Mouse (Mus musculus): Measurements from ENCODE around the gene Rac1.

Gene Rac1

DNA sequence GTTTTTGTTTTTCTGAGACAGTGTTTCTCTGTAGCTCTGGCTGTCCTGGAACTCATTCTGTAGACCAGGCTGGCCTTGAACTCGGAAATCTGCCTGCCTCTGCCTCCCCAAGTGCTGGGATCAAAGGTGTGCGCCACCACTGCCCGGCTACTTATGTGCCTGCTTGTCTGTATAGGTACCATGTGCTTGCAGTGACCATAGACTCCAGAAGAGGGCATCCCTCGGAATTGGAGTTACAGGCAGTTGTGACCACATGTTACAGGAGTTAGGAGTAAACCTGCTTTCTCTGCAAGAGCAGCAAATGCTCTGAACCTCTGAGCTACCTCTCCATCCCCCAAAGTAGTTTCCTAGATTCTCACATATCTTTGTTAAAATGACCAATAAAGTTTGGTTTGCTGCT lies 36.1 kb downstream of the Rac1 start:
- DNase-seq (ENCODE audit: low spot score): no peak

DNA sequence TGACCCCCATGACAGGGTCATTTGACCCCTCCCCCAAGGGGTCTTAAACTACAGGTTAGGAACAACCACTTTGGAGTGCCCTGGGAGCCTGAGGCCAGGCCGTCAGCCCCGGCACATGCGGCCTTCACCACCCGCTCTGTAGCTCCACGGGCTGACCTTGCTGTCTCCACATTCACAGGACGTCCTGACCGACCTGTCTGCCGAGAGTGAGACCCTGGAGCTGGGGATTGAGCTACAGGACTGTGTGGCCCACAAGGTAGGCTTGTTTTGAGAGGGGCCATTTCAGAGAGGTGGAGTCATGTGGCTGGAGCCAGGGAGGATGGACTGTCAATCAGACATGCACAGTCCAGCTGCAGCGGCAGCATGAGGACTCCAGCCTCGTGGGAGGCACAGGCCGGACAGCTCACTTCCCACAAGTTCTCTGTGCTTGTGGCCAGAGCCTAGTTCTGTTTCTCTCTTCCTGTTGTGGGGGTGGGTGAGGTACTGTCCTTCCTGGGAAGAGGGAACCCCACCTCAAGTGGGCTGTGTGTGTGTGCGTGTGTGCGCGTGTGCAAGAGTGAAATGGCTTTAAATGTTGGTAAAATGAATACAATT lies 38.0 kb downstream of the Rac1 start:
- DNase-seq (ENCODE audit: low spot score): no peak

DNA sequence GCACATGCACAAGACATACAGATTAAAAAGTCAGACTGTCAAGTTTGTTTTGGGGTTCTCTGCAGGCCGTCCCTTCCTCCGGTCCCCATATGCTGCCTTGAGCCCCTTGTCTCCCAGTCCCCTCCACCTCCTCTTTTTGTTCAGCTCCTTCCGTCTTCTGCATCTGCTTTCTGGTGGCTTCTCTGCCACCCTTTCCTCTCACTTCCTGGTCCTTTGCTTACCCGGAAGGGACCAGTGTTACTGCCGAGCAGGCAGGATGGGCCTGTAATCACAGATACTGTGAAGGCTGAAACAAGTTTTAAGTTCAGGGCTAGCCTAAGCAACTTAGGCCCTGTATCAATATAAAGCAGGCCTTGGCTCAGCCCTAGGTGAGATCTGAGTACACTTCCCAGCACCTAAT lies 39.8 kb downstream of the Rac1 start:
- DNase-seq (ENCODE audit: low spot score): no peak

DNA sequence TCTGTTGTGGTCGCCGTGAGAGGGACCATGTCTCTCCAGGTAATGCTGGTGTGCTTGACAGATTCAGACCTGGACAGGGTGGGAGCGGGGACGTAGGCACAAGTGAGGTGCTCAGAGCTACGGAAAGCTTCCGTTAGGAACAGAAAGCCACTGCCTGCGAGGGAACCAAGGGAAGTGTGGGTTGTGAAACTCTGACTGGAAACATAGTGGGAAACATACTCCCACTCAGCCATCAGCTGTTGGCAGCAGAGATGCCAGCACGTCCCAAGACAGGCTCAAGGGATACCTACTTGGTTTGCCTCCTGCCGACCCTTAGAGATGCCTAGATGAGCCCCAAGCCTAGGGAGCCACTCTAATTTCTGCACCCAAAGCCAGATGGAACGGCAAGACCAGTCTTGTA lies 40.6 kb downstream of the Rac1 start:
- DNase-seq (ENCODE audit: low spot score): no peak

DNA sequence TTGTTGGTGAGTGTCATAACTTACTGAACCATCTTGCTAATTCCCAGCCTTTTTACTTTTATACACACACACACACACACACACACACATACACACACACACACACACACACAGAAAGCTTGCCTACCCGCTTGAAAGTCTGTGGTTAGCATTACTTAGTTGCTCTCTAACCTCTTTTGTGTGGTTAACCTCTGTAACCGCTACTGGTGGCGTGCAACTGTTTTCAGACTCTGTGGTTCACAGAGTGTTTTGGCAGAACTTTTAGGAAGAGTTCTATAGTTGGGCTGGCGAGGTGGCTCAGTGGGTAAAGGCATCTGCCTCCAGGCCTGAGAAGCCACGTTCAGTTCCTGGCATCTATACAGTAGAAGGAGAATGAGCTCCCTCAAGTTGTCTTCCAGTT lies 42.9 kb downstream of the Rac1 start:
- DNase-seq (ENCODE audit: low spot score): no peak

DNA sequence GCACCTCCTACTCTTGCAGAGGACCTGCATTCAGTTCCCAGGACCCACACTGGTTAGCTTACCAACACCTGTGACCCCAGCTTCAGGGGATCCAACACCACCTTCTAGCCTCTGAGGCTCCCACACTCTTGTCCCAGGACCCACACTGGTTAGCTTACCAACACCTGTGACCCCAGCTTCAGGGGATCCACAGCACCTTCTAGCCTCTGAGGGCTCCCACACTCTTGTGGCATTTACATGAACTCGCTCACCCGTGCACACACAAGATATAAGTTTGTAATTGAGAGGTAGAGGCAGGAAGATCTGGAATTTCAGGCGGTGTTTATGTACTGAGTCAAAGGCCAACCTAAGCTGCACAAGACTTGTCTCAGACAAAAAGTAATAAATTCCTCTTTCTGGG lies 49.9 kb downstream of the Rac1 start:
- no peak for DNase-seq (ENCODE audit: low spot score)

DNA sequence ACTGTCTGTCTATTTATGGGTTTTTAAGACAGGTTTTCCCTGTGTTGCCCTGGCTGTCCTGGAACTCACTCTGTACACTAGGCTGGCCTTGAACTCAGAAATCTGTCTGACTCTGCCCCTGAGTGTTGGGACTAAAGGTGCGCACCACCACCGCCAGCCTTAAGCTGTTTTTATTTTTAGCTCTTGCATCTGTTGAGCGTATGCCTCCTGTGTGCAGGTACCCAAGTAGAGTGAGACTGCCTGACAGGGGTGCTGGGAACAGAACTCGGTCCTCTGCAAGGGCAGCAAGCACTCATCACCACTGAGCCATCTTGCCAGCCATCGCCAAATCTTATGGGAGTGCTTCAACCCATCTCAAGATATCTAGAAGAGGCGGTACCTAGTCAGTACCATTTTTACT lies 51.8 kb downstream of the Rac1 start:
- no peak for DNase-seq (ENCODE audit: low spot score)

DNA sequence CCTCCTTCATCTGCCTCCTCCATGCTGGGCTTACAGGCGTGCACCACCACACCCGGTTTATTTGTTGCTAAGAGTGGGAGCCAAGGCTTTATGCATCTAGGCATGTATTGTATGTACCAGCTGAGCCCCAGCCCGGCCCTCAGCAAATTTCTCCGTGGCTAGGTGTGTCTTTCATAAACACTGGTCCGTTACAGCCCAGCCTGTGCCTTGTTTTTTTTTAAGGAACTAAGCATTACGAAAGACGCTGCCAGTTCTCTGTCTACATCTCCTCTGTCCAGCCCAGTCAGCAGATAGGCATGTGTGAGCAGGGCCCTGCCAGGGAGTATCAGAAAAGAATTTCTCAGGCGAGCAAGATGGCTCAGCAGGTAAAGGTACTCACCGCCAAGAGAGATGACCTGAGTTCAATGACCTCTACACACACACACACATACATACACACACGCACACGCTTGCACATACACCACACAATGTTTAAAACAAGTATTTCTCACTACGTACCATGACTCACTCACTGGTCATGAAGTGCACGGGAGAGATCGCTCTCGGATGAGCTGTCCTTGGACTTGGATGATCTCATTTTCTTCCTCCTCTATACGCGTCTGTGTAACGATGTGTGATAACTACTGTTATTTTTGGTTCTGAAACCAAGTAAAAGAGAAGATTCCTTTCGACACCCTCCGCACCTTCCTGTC lies 52.5 kb downstream of the Rac1 start:
- DNase-seq (ENCODE audit: low spot score): peak; percentile 56

DNA sequence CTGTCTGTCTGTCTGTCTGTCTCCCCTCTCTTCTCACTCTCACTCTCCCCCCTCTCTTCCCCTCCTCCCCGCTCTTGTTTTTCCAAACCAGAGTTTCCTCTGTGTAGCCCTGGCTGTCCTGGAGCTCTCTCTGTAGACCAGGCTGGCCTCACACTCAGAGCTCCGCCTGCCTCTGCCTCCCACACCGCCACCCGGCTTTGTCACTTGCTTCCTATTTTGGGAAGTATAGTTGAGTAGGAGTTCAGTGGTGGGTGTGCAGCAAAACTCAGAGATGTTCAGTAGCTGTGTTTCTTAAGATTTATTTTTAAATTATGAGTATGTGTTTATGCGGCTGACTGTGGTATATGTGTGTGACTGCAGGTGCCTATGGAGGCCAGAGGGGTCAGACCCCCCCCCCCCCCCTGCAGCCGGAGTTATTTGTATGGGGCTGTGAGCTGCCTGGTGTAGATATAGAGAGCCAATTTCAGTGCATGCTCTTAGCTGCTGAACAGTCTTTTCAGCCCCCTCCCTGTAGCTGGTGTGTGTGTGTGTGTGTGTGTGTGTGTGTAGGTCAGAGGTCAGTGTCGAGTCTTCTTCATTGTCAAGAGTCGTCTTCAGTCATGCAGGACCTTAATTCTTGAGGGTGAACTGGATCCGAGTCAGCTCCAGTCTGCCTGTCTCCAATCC lies 55.8 kb downstream of the Rac1 start:
- DNase-seq (ENCODE audit: low spot score): no peak

DNA sequence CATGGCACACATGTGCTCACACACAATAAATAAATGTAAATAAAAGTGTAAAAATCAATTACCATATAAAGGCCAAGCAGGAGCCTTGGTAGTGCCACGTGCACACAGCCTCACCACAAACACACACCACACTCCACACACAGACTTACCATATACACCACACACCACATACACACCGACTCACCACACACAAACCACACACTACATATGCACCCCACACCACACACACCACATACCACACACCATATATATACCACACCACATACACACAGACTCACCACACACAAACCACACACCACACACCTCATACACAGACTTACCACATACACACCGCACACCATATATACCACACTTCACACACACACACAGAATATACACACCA lies 56.7 kb downstream of the Rac1 start:
- DNase-seq (ENCODE audit: low spot score): no peak

DNA sequence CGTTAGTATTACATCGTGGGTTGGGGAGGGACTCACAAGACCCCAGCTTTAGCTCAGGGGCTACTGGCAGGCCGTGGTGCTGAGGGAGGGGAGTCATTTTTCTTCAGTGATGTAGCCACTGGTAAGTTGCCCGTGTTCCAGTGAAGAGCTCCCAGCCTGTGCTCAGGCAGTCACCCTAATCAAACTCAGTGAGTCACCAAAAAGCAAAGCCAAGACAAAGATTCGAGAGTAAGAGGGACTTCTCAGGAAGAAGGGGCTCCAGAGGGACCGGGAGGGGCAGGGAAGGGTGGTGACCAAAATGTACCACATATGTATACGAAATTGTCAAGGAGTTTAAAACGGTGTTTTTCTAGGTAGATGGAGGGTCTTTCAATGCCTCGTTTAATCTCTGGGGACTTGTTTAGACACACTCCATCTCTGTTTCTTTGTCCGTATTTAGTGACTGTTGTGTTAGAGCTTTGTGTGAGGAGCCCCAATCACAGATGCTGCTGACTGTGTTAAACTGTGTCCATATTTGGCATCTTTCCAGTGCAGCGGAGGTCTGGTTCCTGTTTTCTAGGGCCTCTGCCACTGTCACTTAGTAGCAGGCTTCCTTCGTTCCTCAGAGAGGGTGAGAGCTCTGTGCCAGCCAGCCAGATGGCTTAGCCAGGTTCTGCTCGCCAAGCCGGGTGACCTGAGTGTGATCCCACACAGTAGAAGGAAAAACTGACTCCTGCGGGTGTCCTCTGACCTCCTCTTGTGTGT lies 57.2 kb downstream of the Rac1 start:
- DNase-seq (ENCODE audit: low spot score): peak; percentile 70

DNA sequence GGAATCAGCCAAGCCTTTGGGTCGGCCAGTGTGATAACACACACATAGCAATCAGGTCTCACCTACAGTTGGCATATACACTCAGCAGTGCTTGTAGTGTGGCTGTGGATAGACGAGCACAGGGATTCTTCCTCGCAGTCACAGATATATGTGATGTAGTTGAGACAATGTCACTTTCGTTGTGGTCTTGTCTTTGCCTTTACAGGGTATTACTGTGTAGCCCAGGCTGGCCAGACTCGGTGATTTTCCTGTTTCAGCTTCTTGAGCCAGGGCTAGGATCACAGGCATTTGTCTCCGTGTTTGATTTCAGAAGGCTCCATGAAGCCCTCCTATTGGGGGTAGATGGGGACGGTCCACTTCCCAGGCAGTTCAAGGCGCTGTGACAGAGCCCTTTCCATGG lies 58.2 kb downstream of the Rac1 start:
- no peak for DNase-seq (ENCODE audit: low spot score)

DNA sequence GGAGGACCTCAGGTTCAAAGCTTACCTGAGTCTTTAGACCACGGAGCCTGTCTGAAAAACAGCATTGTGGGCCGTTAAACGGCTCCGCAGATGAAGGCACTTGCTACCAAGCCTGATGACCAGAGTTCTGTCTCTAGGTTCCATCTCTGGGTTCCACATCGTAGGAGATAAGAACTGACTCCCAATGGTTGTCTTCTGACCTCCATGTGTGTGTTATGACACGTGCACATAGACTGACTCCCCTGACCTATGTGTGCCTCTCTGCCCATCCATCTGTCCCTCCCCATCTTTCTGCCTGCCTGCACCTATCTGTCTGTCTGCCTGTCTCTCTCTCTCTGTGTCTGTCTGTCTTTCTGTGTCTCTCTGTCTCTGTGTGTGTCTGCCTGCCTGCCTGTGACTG lies 59.9 kb downstream of the Rac1 start:
- DNase-seq (ENCODE audit: low spot score): no peak

DNA sequence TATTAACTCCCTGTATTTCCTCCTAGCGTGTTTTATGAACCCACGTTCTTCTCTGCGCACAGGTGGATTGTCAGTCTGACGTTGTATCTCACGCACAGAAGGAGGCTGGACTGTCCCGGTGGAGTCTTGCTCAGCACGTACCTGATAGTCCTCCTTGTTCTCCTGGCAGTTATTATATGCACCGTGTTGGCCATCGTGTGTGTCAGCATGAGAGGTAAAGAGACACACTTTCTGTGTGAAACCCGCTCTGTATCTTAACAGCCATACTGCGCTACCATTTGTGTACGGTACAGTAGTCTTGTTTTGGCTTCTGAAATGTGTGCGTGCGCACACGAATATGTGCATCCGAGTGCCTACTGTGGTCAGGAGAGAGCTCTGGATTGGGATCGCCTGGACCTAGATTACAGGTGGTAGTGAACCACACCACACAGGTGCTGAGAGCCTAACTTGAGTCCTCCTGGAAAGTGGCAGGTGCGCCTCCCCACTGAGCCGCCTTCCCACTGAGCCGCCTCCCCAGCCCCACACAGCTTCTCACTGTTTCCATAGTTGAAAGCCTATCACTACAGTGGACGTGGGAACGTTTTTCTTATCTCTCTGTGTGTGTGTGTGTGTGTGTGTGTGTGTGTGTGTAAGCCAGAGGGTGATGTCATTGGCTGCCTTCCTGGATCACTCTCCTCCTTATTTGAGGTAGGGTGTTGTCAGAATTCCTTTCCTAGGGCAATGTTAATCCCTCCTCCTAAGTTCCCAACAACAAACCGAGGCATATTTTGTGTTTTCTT lies 60.8 kb downstream of the Rac1 start:
- DNase-seq (ENCODE audit: low spot score): no peak

DNA sequence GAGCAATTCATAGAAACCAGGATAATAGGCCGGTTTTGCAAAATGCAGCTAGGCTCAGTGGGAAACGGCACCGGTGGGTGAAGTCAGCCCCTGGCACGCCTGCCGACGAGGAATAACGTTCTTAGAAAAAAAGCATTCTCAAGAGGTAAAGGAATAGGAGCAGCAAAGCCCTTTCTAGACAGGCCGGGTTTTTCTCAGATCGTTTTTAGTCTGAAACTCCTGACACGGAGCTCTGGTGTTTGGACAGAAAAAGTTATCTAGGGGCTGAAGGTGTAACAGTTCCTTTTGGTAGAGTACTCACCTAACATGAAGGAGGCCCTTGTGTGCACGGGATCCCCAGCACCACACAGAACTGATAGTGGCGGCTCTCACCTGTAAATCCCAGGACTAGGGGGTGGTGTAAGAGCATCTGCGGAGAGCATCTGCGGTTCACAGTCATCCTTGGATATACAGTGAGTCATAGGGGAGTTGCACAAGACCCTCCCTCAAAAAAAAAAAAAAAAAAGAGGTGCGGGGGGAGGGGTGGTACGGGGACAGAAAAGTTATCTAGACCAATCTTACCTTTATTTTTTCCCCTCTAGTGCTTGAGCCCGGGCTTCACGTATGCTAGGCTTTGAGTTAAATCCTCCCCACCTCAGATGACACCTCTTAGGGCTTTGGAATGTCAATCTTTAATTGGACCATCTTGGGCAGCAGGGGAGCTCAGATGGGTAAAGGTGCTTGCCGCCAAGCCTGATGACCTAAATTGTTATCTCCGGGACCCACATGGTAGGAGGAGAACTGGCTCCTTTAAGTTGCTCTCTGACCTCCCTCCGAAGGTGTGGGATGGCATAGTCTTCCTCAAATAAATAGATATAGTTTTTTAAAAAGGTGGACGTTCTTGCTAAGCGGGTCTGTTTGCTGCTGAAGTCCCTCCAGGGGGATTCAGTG lies 62.4 kb downstream of the Rac1 start:
- no peak for DNase-seq (ENCODE audit: low spot score)

DNA sequence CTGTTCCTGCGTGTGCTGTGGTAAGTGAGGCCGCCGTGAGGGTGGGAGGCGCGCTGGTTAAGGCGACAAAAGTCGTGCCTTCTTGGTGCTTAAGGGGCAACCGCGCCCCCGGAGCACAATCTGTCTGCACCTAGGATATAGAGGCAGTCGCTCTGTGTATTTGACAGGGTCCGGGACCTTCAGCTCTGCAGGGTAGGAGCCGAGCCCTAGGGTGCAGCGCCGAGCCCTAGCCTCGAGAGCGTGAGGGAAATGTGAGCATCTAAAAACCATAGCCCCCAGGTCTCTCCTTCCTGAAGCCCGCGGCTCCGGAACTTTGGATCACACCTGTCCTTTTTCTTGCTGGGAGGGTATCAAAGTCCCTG lies 63.1 kb downstream of the Rac1 start:
- no peak for DNase-seq (ENCODE audit: low spot score)

DNA sequence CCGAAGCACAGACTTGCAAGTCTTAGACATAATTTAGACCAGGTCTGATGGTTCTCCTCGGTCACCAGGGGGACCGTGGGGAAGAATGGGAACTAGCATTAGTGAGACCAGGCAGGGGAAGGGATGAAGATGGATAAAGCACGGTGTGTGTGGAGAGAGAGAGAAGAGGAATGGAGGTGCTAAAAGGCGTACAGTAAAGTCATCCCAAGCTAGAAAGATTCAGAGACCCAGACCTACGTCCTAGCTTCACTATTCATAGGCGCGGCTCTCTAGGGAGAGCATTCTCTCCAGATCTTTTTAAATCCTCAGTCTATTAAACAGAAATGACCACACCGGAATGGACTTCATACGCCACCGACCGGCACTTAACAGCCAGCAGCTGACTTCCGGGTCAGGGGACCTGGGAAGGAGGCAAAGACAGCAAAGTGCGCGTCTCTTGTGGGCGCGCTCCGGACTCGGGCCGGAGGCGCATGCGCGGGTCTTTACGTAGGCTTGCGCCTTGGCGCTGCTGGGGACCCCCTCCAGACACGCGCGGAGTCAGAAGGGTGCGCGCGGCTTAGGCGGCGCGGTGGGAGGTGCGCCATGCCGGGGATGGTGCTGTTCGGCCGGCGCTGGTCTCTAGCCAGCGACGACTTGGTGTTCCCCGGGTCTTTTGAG lies 63.6 kb downstream of the Rac1 start, which contains the start of gene Daglb:
Daglb (plus strand) TSS at position 485 of the 657 bp plus-strand sequence.
- DNase-seq (ENCODE audit: low spot score): peak; percentile 62

DNA sequence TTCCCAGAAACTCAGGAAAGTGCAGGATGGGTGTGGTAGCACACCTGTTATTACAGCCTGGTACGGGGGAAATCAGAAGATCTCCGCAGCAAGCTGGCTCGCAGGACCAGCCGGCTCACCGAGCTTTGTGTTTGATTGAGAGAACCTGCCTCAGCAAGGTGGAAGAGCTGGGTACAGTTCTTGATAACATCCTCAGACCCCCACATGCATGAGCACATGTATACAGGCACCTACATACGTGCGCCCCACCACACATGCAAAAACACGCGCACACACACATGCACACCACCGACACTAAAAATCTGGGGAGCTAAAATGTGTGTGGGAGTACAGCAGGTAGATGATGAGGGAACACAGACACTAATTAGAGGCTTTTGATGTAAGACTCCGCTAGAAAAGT lies 64.2 kb downstream of the Rac1 start:
- no peak for DNase-seq (ENCODE audit: low spot score)
